ENCODE assay signal across 9 mouse cellular contexts in the genomic region with DNA sequence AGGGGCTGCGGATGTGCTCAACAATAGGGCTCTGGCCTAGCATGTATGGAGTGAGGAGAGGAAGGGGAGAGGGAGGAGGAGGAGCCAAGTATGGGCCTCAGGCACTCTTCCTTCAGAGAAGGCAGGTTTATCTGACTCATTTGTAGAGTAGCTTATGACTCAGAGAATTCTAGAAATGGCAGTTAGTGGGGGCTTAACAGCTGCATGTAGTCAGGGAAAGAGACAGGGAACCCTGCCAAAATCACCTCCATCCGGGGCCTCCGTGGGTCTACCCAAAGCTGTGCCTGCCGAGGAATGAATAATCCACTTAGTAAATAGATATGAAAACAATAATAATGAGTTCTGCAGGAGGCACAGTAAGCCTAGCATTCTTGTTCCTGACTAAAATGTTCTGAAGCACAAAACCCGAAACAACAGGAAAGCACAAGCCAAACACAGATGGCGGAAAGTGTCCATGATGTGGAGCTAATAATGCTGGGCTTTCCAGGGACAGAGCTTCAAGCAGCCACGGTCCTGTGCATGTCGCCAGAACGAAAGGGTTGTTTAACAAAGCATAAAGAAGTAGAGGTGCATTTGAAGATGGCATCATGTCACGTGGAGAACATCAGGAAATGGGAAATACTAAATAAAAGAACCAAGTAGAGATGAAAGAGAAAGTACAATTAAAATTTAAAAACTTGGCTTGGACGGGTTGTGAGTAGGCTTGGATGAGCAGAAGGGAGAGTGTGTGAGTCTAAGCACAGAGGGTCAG. TPM values are rescaled to one million over a fixed set of nuclear protein-coding genes. Genes with fewer than 3 reads are reported as not detected.
DNase-seq lines count a peak whose midpoint lies in the region; ATAC-seq and TF ChIP-seq lines count a peak whose summit lies in the region.
"Had no signal": no experiment of that assay in that cellular context is flagged by ENCODE, and none has a peak within 500 bp of the region (broad histone marks: within the 10 kb centered on the region; RNA-seq: fewer than 3 reads in every experiment).

No protein-coding gene starts in this region.

- H3K4me3 ChIP-seq in heart, adult 2 months = no peak overlapping the region
- H3K4me3 ChIP-seq in heart, embryonic 15.5 days = no peak overlapping the region
- no peak overlapping the region for H3K4me3 ChIP-seq in hindbrain, embryonic 14.5 days (replicated peaks; ENCODE audit: low read length)

- H3K27me3 ChIP-seq in heart, adult 2 months (ENCODE audit: control insufficient read depth, insufficient read depth, low read length) = no peaks in the 10 kb centered on the region
- H3K27me3 ChIP-seq in heart, embryonic 15.5 days = no peaks in the 10 kb centered on the region
- no peaks in the 10 kb centered on the region for H3K27me3 ChIP-seq in hindbrain, embryonic 14.5 days (ENCODE audit: control insufficient read depth, insufficient read depth, low read length)

- no peak for TF ChIP-seq CTCF in heart, adult 2 months (IDR thresholded peaks at IDR 0.05)

- WGBS in heart, adult 2 months = 35% methylated on average over 11 of the region's 11 CpGs
- WGBS in heart, embryonic 15.5 days = 56% methylated on average over 11 of the region's 11 CpGs
- WGBS in hindbrain, embryonic 14.5 days = 73% methylated on average over 11 of the region's 11 CpGs

- no peak overlapping the region for H3K4me2 ChIP-seq in heart, embryonic 15.5 days
- H3K4me2 ChIP-seq in hindbrain, embryonic 14.5 days (replicated peaks) = no peak overlapping the region

- TF ChIP-seq EP300 in heart, adult 2 months (IDR thresholded peaks at IDR 0.05; ENCODE audit: insufficient read depth, low read depth, low read length) = 0 out of 2 replicates have a peak, but pooled peaks have one; percentile 21

- H3K9me3 ChIP-seq in heart, embryonic 15.5 days (replicated peaks) = no peaks in the 10 kb centered on the region
- no peaks in the 10 kb centered on the region for H3K9me3 ChIP-seq in hindbrain, embryonic 14.5 days (ENCODE audit: control insufficient read depth, low read length)

- intact Hi-C loops in heart, adult 2 months (cut with DNase I) = no loop called here
- intact Hi-C loops in heart, postnatal 25 days (cut with DNase I) = no loop called here
- intact Hi-C loops in left cerebral cortex, postnatal 4 days (cut with DNase I) = no loop called here

- peak overlapping the region; percentile 58 for H3K27ac ChIP-seq in heart, adult 2 months
- H3K27ac ChIP-seq in heart, embryonic 15.5 days = peak overlapping the region; percentile 54
- no peak overlapping the region for H3K27ac ChIP-seq in hindbrain, embryonic 14.5 days

- peaks cover 10% of the 10 kb centered on the region for H3K4me1 ChIP-seq in heart, adult 2 months (ENCODE audit: control insufficient read depth, insufficient read depth, low read length)
- peaks cover 6% of the 10 kb centered on the region for H3K4me1 ChIP-seq in heart, embryonic 15.5 days (replicated peaks)
- H3K4me1 ChIP-seq in hindbrain, embryonic 14.5 days (replicated peaks; ENCODE audit: control insufficient read depth, insufficient read depth, low read length) = no peaks in the 10 kb centered on the region

- peak in 1 of 2 experiments; percentile 33 for DNase-seq in heart, adult 2 months
- no peak for DNase-seq in heart, postnatal 25 days (ENCODE audit: low spot score)
- DNase-seq in CD4-positive helper T cell, adult 2 months (ENCODE audit: low read depth, low spot score) = peak; percentile 79
- DNase-seq in left cerebral cortex, postnatal 4 days = peak; percentile 28
- no peak for DNase-seq in hindbrain, embryonic 14.5 days (ENCODE audit: low spot score)
- no peak for DNase-seq in testis, postnatal 14 days (ENCODE audit: low spot score)

- ATAC-seq in heart, embryonic 15.5 days (replicated peaks; ENCODE audit: insufficient number of reproducible peaks, insufficient read depth, low FRiP score, low read depth) = peak; percentile 43; the same call in 1 of the 2 replicates
- ATAC-seq in hindbrain, embryonic 14.5 days (ENCODE audit: low FRiP score) = no peak
- ATAC-seq in megakaryocyte progenitor cell, adult 5-6 weeks (replicated peaks; ENCODE audit: poor library complexity) = no peak
- ATAC-seq: midbrain, embryonic 16.5 days had no signal

- no peak overlapping the region for H3K9ac ChIP-seq in heart, adult 2 months (ENCODE audit: low read depth, low read length)
- no peak overlapping the region for H3K9ac ChIP-seq in heart, embryonic 15.5 days
- no peak overlapping the region for H3K9ac ChIP-seq in hindbrain, embryonic 14.5 days

- TF ChIP-seq POLR2A in heart, adult 2 months (IDR thresholded peaks at IDR 0.05; ENCODE audit: insufficient read depth, low read depth, low read length) = no peak

- H3K36me3 ChIP-seq in heart, adult 2 months (ENCODE audit: control insufficient read depth, insufficient read depth, low read length) = no peaks in the 10 kb centered on the region
- H3K36me3 ChIP-seq in heart, embryonic 15.5 days = no peaks in the 10 kb centered on the region
- H3K36me3 ChIP-seq in hindbrain, embryonic 14.5 days (replicated peaks; ENCODE audit: control insufficient read depth, insufficient read depth) = no peaks in the 10 kb centered on the region

- no peaks in the 10 kb centered on the region for H3K79me2 ChIP-seq in heart, adult 2 months (replicated peaks; ENCODE audit: control insufficient read depth, insufficient read depth, low read length)

RNA-seq across cellular contexts. Expression of gene Grap, which starts 8.3 kb away (rescaled TPM):
- total RNA-seq in heart, adult 2 months (2021) = 10 to 100 TPM; 10.6 to 11.3 TPM
- polyA plus RNA-seq in heart, adult 2 months (2012; rRNA removed) = 10.5 and 11.7 TPM in 2 replicates
- 10 to 100 TPM; 11.4 to 13.0 TPM for total RNA-seq in heart, postnatal 25 days (2021)
- 9.3 and 13.5 TPM in 2 replicates for polyA plus RNA-seq in heart, embryonic 15.5 days (2015; fragmentation: Nextera tagmentation; extraction: Ambion mirVana)
- total RNA-seq in left cerebral cortex, postnatal 4 days (2021) = 1 to 10 TPM; 5.8 to 6.1 TPM
- 8.1 and 10.1 TPM in 2 replicates for polyA plus RNA-seq in hindbrain, embryonic 14.5 days (2014; fragmentation: Nextera tagmentation; extraction: Ambion mirVana)
- 0.07 and 0.73 TPM in 2 replicates for total RNA-seq in megakaryocyte progenitor cell, adult 5-6 weeks (2015)
- 0.37 and 1.4 TPM in 2 replicates for total RNA-seq in megakaryocyte progenitor cell, adult 5-6 weeks (2017)

RNA-seq across cellular contexts. Expression of gene Fam83g, which starts 39.1 kb away (rescaled TPM):
- total RNA-seq in heart, adult 2 months (2021) = under 1 TPM; 0.26 to 0.30 TPM
- 0.20 and 0.29 TPM in 2 replicates for polyA plus RNA-seq in heart, adult 2 months (2012; rRNA removed)
- under 1 TPM in 1 of 2 experiments, not detected in 1; 0.14 TPM for total RNA-seq in heart, postnatal 25 days (2021)
- polyA plus RNA-seq in heart, embryonic 15.5 days (2015; fragmentation: Nextera tagmentation; extraction: Ambion mirVana) = 0.68 and 1.4 TPM in 2 replicates
- under 1 TPM in 1 of 2 experiments, not detected in 1; 0.12 TPM for total RNA-seq in left cerebral cortex, postnatal 4 days (2021)
- 0.20 TPM in 2 replicates for polyA plus RNA-seq in hindbrain, embryonic 14.5 days (2014; fragmentation: Nextera tagmentation; extraction: Ambion mirVana)
- total RNA-seq in megakaryocyte progenitor cell, adult 5-6 weeks (2015) = not detected in 2 replicates
- total RNA-seq in megakaryocyte progenitor cell, adult 5-6 weeks (2017) = 0.10 TPM in 1 of 2 replicates, not detected in the other

Comparison
In these comparisons a context has a peak if more than half of its experiments do, and no peak if none do; other contexts are left out.
1. DNase-seq: peak in CD4-positive helper T cell, adult 2 months (single experiment) and left cerebral cortex, postnatal 4 days (single experiment); none in heart, postnatal 25 days (single experiment), hindbrain, embryonic 14.5 days (single experiment) and testis, postnatal 14 days (single experiment).